Mouse (Mus musculus): ENCODE measurements around the gene Serpina3g. TPM values are rescaled to one million over a fixed set of nuclear protein-coding genes. Genes with fewer than 3 reads are reported as not detected.

The Serpina3g gene
- 1 to 10 TPM; 1.1 to 1.6 TPM for total RNA-seq (2021)
- polyA plus RNA-seq (2012; rRNA removed), result 0.59 and 2.0 TPM in 2 replicates
- long read RNA-seq, result 0 reads

- no peak within 1 kb of the TSS for H3K4me3 ChIP-seq
- no peaks in the 10 kb centered on the region for H3K79me2 ChIP-seq (replicated peaks; ENCODE audit: control insufficient read depth, insufficient read depth, low read length)
- intact Hi-C loops (cut with DNase I), result no loop called here
- H3K9ac ChIP-seq (ENCODE audit: low read depth, low read length), result no peak within 1 kb of the TSS
- TF ChIP-seq POLR2A (IDR thresholded peaks at IDR 0.05; ENCODE audit: insufficient read depth, low read depth, low read length) (no peak), EP300 (IDR thresholded peaks at IDR 0.05; ENCODE audit: insufficient read depth, low read depth, low read length) (no peak), CTCF (IDR thresholded peaks at IDR 0.05) (no peak)
- 32% methylated on average over 5 of the region's 5 CpGs for WGBS
- H3K27me3 ChIP-seq (ENCODE audit: control insufficient read depth, insufficient read depth, low read length), result no peaks in the 10 kb centered on the region
- no peak within 1 kb of the TSS for H3K27ac ChIP-seq
- DNase-seq, result no peak
- peaks cover 2% of the 10 kb centered on the region; the same call in 1 of the 2 replicates for H3K4me1 ChIP-seq (ENCODE audit: control insufficient read depth, insufficient read depth, low read length)
- no peaks in the 10 kb centered on the region for H3K36me3 ChIP-seq (ENCODE audit: control insufficient read depth, insufficient read depth, low read length)
These were observed at the start of gene Serpina3g for GRCm38 (mm10) chr12:104235915-104236314. Serpina3g (plus strand) TSS chr12:104236245.

DNA sequence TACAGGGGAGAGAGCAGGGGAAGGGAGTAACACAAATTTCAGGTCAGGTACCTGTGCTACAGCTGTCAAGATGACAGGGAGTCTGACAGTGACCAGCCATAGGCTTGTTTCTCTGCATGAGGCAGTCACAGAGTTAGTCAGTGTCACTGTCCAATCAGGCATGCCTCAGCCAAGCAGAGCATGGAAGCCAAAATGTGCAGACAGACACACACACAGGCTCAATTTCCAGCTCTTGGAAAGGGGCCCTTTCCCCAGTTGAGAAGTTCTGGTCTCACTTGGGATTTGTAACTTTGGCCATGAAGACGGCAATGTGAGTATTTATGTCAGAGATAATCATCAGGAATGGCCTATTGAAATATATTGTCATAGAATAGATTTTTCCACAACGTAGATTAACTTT is 46.8 kb upstream of the Serpina3g start:
- H3K79me2 ChIP-seq (replicated peaks; ENCODE audit: control insufficient read depth, insufficient read depth, low read length), result no peaks in the 10 kb centered on the region
- no peak overlapping the region for H3K9ac ChIP-seq (ENCODE audit: low read depth, low read length)
- H3K27me3 ChIP-seq (ENCODE audit: control insufficient read depth, insufficient read depth, low read length), result no peaks in the 10 kb centered on the region
- H3K4me1 ChIP-seq (ENCODE audit: control insufficient read depth, insufficient read depth, low read length), result no peaks in the 10 kb centered on the region
- DNase-seq, result no peak
- no peaks in the 10 kb centered on the region for H3K36me3 ChIP-seq (ENCODE audit: control insufficient read depth, insufficient read depth, low read length)
- 48% methylated on average over 2 of the region's 2 CpGs for WGBS
- H3K4me3 ChIP-seq, result no peak overlapping the region
- H3K27ac ChIP-seq, result no peak overlapping the region
- intact Hi-C loops (cut with DNase I), result no loop called here
- TF ChIP-seq CTCF (IDR thresholded peaks at IDR 0.05) (no peak), POLR2A (IDR thresholded peaks at IDR 0.05; ENCODE audit: insufficient read depth, low read depth, low read length) (no peak), EP300 (IDR thresholded peaks at IDR 0.05; ENCODE audit: insufficient read depth, low read depth, low read length) (no peak)

DNA sequence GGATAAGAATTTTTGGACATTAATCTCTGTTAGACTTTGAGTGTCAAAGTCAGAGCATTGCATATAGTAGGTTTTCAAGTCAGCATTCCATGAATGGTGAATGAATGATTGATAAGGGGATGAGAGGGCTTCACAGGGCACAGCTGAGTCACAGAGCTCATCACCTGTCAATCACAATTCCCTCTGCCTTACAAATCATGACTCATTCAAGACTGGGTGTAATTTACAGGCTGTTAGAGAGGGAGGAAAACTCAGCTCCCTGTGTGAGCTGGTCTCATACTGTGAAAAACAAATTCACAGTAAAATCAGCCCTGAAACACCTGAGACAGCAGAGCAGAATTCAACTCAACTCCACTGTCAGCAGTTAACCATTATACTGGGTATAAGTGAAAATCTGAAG is 45.2 kb upstream of the Serpina3g start:
- H3K79me2 ChIP-seq (replicated peaks; ENCODE audit: control insufficient read depth, insufficient read depth, low read length), result no peaks in the 10 kb centered on the region
- H3K27ac ChIP-seq, result no peak overlapping the region
- no peak for DNase-seq
- no peak overlapping the region for H3K9ac ChIP-seq (ENCODE audit: low read depth, low read length)
- H3K36me3 ChIP-seq (ENCODE audit: control insufficient read depth, insufficient read depth, low read length), result no peaks in the 10 kb centered on the region
- intact Hi-C loops (cut with DNase I), result no loop called here
- H3K27me3 ChIP-seq (ENCODE audit: control insufficient read depth, insufficient read depth, low read length), result no peaks in the 10 kb centered on the region
- TF ChIP-seq EP300 (IDR thresholded peaks at IDR 0.05; ENCODE audit: insufficient read depth, low read depth, low read length) (no peak), CTCF (IDR thresholded peaks at IDR 0.05) (no peak), POLR2A (IDR thresholded peaks at IDR 0.05; ENCODE audit: insufficient read depth, low read depth, low read length) (no peak)
- H3K4me3 ChIP-seq, result no peak overlapping the region
- no peaks in the 10 kb centered on the region for H3K4me1 ChIP-seq (ENCODE audit: control insufficient read depth, insufficient read depth, low read length)

DNA sequence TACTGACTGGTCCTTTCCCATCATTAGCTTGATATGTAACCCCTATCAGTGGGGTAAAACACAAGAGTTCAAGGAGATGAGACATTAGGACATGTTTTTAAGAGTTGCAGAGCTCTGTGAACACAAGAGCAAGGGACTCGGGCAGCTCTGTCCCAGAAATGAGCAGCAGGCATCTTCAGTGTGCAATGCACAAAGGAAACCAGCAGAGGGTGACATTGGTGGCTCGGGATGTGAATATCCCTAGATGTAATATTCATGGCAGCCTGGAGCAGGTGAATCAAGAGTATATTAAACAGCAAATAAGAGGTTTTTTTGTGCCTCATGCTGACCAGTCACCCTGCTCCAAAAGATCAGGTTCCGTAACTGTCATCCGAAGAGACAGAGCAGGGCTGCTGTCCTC is 26.9 kb upstream of the Serpina3g start:
- no peaks in the 10 kb centered on the region for H3K4me1 ChIP-seq (ENCODE audit: control insufficient read depth, insufficient read depth, low read length)
- no peak overlapping the region for H3K27ac ChIP-seq
- H3K79me2 ChIP-seq (replicated peaks; ENCODE audit: control insufficient read depth, insufficient read depth, low read length), result no peaks in the 10 kb centered on the region
- TF ChIP-seq CTCF (IDR thresholded peaks at IDR 0.05) (peak; percentile 32), POLR2A (IDR thresholded peaks at IDR 0.05; ENCODE audit: insufficient read depth, low read depth, low read length) (no peak), EP300 (IDR thresholded peaks at IDR 0.05; ENCODE audit: insufficient read depth, low read depth, low read length) (no peak)
- no peak for DNase-seq
- H3K4me3 ChIP-seq, result no peak overlapping the region
- H3K27me3 ChIP-seq (ENCODE audit: control insufficient read depth, insufficient read depth, low read length), result no peaks in the 10 kb centered on the region
- WGBS, result 77% methylated on average over 4 of the region's 4 CpGs
- H3K36me3 ChIP-seq (ENCODE audit: control insufficient read depth, insufficient read depth, low read length), result no peaks in the 10 kb centered on the region
- no peak overlapping the region for H3K9ac ChIP-seq (ENCODE audit: low read depth, low read length)
- intact Hi-C loops (cut with DNase I), result no loop called here

GRCm38 (mm10) chr12:104209802-104210201 is 26.2 kb upstream of the Serpina3g start:
- no peak for DNase-seq
- H3K27ac ChIP-seq, result no peak overlapping the region
- no peaks in the 10 kb centered on the region for H3K36me3 ChIP-seq (ENCODE audit: control insufficient read depth, insufficient read depth, low read length)
- no peaks in the 10 kb centered on the region for H3K4me1 ChIP-seq (ENCODE audit: control insufficient read depth, insufficient read depth, low read length)
- H3K4me3 ChIP-seq, result no peak overlapping the region
- 78% methylated on average over 2 of the region's 2 CpGs for WGBS
- no peak overlapping the region for H3K9ac ChIP-seq (ENCODE audit: low read depth, low read length)
- intact Hi-C loops (cut with DNase I), result no loop called here
- H3K27me3 ChIP-seq (ENCODE audit: control insufficient read depth, insufficient read depth, low read length), result no peaks in the 10 kb centered on the region
- H3K79me2 ChIP-seq (replicated peaks; ENCODE audit: control insufficient read depth, insufficient read depth, low read length), result no peaks in the 10 kb centered on the region
- TF ChIP-seq CTCF (IDR thresholded peaks at IDR 0.05) (no peak), POLR2A (IDR thresholded peaks at IDR 0.05; ENCODE audit: insufficient read depth, low read depth, low read length) (no peak), EP300 (IDR thresholded peaks at IDR 0.05; ENCODE audit: insufficient read depth, low read depth, low read length) (no peak)

DNA sequence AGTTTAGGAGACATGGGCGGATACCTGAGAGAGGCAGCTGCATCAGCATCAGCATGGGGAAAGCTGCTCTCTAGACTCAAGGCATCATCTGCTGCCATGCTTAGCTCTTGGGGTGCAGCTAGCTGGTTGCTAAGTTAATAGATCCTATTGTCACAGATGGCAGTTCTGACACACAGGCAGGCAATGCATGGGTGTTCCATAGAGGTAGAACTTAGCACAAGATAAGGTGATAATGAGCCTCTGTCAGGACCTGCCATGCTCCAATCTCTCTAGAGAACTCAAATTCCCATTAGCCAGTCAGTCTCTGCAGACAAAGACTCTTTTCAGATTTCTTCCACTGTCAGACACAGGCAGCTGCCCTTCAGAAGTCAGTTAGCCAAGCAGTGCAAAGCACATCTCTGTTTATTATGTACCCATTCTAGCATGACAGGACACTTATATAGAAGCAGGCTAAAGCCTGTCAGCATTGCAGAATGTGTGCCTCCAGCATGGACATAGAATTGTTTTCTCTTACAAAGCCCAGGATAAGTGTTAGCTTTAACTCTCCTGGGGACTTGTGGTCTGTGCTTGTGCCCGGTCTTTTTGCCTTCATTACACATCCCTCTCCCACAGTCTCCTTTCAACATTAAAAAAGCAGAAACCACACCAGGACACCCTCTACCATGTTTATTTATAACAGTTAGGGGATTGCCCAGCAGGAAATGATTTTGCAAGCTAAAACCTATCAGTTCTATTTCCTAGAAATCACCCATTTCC is 22.2 kb upstream of the Serpina3g start:
- no peak for TF ChIP-seq POLR2A (IDR thresholded peaks at IDR 0.05; ENCODE audit: insufficient read depth, low read depth, low read length)
- TF ChIP-seq EP300 (IDR thresholded peaks at IDR 0.05; ENCODE audit: insufficient read depth, low read depth, low read length), result no peak
- no peak for TF ChIP-seq CTCF (IDR thresholded peaks at IDR 0.05)
- intact Hi-C loops (cut with DNase I), result no loop called here
- 53% methylated on average over 2 of the region's 2 CpGs for WGBS

More for the DNA sequence above, 22.2 kb upstream of the Serpina3g start:
- Histone ChIP-seq H3K27me3 (ENCODE audit: control insufficient read depth, insufficient read depth, low read length) (no peaks in the 10 kb centered on the region), H3K27ac (no peak overlapping the region), H3K9ac (ENCODE audit: low read depth, low read length) (no peak overlapping the region), H3K4me3 (no peak overlapping the region), H3K4me1 (ENCODE audit: control insufficient read depth, insufficient read depth, low read length) (no peaks in the 10 kb centered on the region), H3K36me3 (ENCODE audit: control insufficient read depth, insufficient read depth, low read length) (no peaks in the 10 kb centered on the region), H3K79me2 (replicated peaks; ENCODE audit: control insufficient read depth, insufficient read depth, low read length) (no peaks in the 10 kb centered on the region)
- DNase-seq, result no peak

All from heart, adult 2 months (tissue).